ENCODE assay signal across 9 mouse cellular contexts in the genomic region with DNA sequence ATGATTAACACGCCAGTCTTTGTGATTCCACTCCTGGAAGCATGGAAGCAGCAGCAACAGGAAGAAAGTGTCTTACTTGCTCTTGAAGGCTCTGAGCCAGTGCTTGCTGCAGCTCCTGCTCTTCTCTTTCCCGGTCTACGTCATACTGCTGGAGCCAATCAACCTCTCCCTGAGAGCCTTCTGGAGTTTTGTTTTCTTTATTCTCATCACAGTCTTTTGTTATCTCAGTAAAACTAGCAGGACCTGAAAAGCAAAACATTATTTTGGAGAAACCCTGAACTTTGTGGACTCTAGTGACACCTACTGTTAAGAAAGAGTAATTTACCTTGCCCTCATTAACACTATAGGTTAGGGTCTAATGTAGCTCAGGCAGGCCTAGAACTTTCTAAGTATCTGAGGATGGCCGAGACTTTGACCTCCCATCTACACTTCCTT. TPM values are rescaled to one million over a fixed set of nuclear protein-coding genes. Genes with fewer than 3 reads are reported as not detected.
DNase-seq lines count a peak whose midpoint lies in the region; ATAC-seq lines count a peak whose summit lies in the region.
"Had no signal": no experiment of that assay in that cellular context is flagged by ENCODE, and none has a peak within 500 bp of the region (broad histone marks: within the 10 kb centered on the region; RNA-seq: fewer than 3 reads in every experiment).

No protein-coding gene starts in this region.

- H3K9me3 ChIP-seq in intestine, embryonic 16.5 days (ENCODE audit: control insufficient read depth, low read length), result no peaks in the 10 kb centered on the region
- H3K9me3 ChIP-seq: hindbrain, embryonic 15.5 days had no signal

- H3K36me3 ChIP-seq in intestine, embryonic 16.5 days (ENCODE audit: control insufficient read depth, insufficient read depth, low read length), result 0 out of 2 replicates have a peak, but pooled peaks cover 3% of the 10 kb centered on the region

- no peak overlapping the region for H3K9ac ChIP-seq in intestine, embryonic 16.5 days (ENCODE audit: low read depth, low read length)
- H3K9ac ChIP-seq: hindbrain, embryonic 15.5 days had no signal

- H3K4me3 ChIP-seq in intestine, embryonic 16.5 days (ENCODE audit: low read length), result no peak overlapping the region
- H3K4me3 ChIP-seq: hindbrain, embryonic 15.5 days had no signal

- intact Hi-C loops in left cerebral cortex, postnatal 25 days (cut with DNase I), result loop anchor here (2.0 to 5.0 kb wide), 4 partner anchors 54 to 245 kb away; no protein-coding TSS in a partner anchor
- intact Hi-C loops in left cerebral cortex, postnatal 4 days (cut with DNase I), result loop anchor here (10.0 kb wide), 1 partner anchor 158 kb away; no protein-coding TSS in a partner anchor

- peak; percentile 21 to 60 for DNase-seq in left cerebral cortex, postnatal 25 days (ENCODE audit: low spot score in 2 of 2)
- no peak for DNase-seq in left cerebral cortex, postnatal 4 days
- peak; percentile 70 for DNase-seq in MN1 (ENCODE audit: low spot score)
- peak; percentile 30 for DNase-seq in embryo, embryonic 11 days
- no peak for DNase-seq in layer of hippocampus, adult 8-10 months (ENCODE audit: low spot score in 2 of 2)
- no peak for DNase-seq in neural tube, embryonic 10.5 days (ENCODE audit: extremely low spot score, low spot score)

- H3K4me2 ChIP-seq in intestine, embryonic 16.5 days (ENCODE audit: low read depth, low read length), result no peak overlapping the region
- H3K4me2 ChIP-seq: hindbrain, embryonic 15.5 days had no signal

- ATAC-seq in intestine, embryonic 16.5 days, result peak; percentile 94
- ATAC-seq in megakaryocyte progenitor cell, adult 5-6 weeks (replicated peaks; ENCODE audit: poor library complexity), result peak; percentile 90

- peak overlapping the region; percentile 78 for H3K27ac ChIP-seq in intestine, embryonic 16.5 days (ENCODE audit: low read length)
- H3K27ac ChIP-seq: hindbrain, embryonic 15.5 days had no signal

- no peaks in the 10 kb centered on the region for H3K4me1 ChIP-seq in intestine, embryonic 16.5 days (ENCODE audit: control insufficient read depth, insufficient read depth, low read length)
- H3K4me1 ChIP-seq: hindbrain, embryonic 15.5 days had no signal

- no peaks in the 10 kb centered on the region for H3K27me3 ChIP-seq in intestine, embryonic 16.5 days (replicated peaks; ENCODE audit: control insufficient read depth, insufficient read depth, low read length)
- H3K27me3 ChIP-seq: hindbrain, embryonic 15.5 days had no signal

- 27% methylated on average over 4 of the region's 4 CpGs for WGBS in intestine, embryonic 16.5 days

RNA-seq across cellular contexts. Expression of a gene that starts 43.5 kb away (rescaled TPM):
- under 1 TPM; 0.39 to 0.96 TPM for total RNA-seq in left cerebral cortex, postnatal 25 days (2021)
- total RNA-seq in left cerebral cortex, postnatal 4 days (2021), result under 1 TPM; 0.72 to 0.81 TPM
- 207 and 244 TPM in 2 replicates for polyA plus RNA-seq in intestine, embryonic 16.5 days (2015; fragmentation: Nextera tagmentation; extraction: Ambion mirVana)
- total RNA-seq in megakaryocyte progenitor cell, adult 5-6 weeks (2015), result not detected in 2 replicates
- total RNA-seq in megakaryocyte progenitor cell, adult 5-6 weeks (2017), result not detected in 2 replicates
- under 1 TPM; 0.71 to 0.92 (median 0.82) TPM for total RNA-seq in layer of hippocampus, adult 8-10 months (2022)

RNA-seq across cellular contexts. Expression of a gene that starts 53.2 kb away (rescaled TPM):
- total RNA-seq in left cerebral cortex, postnatal 25 days (2021), result 10 to 100 TPM; 27.5 to 30.4 TPM
- 10 to 100 TPM; 43.9 to 48.1 TPM for total RNA-seq in left cerebral cortex, postnatal 4 days (2021)
- 51.5 and 52.1 TPM in 2 replicates for polyA plus RNA-seq in intestine, embryonic 16.5 days (2015; fragmentation: Nextera tagmentation; extraction: Ambion mirVana)
- total RNA-seq in megakaryocyte progenitor cell, adult 5-6 weeks (2015), result 58.9 and 65.3 TPM in 2 replicates
- 70.1 and 87.8 TPM in 2 replicates for total RNA-seq in megakaryocyte progenitor cell, adult 5-6 weeks (2017)
- 10 to 100 TPM; 22.7 to 25.7 (median 24.6) TPM for total RNA-seq in layer of hippocampus, adult 8-10 months (2022)

Comparison
In these comparisons a context has a peak if more than half of its experiments do, and no peak if none do; other contexts are left out.
1. DNase-seq: peak in left cerebral cortex, postnatal 25 days (2 of 2), MN1 (single experiment) and embryo, embryonic 11 days (single experiment); none in left cerebral cortex, postnatal 4 days (single experiment), layer of hippocampus, adult 8-10 months (0 of 2) and neural tube, embryonic 10.5 days (single experiment).